Mouse (Mus musculus): ENCODE measurements at regions not wholly inside any gene's neighbourhood (a gene's known extent, or its start where the extent isn't known, plus 50 kb on each side); places are given as distances from the start of the nearest gene placed in this dataset.

- TF ChIP-seq CTCF (IDR thresholded peaks at IDR 0.05; ENCODE audit: low read depth), result no peak
- no peak for ATAC-seq
- 78% methylated on average over 1 of the region's 1 CpGs for WGBS
These were observed 127.8 kb upstream of the Cdh8 start for GRCm38 (mm10) chr8:99544102-99544501.

DNA sequence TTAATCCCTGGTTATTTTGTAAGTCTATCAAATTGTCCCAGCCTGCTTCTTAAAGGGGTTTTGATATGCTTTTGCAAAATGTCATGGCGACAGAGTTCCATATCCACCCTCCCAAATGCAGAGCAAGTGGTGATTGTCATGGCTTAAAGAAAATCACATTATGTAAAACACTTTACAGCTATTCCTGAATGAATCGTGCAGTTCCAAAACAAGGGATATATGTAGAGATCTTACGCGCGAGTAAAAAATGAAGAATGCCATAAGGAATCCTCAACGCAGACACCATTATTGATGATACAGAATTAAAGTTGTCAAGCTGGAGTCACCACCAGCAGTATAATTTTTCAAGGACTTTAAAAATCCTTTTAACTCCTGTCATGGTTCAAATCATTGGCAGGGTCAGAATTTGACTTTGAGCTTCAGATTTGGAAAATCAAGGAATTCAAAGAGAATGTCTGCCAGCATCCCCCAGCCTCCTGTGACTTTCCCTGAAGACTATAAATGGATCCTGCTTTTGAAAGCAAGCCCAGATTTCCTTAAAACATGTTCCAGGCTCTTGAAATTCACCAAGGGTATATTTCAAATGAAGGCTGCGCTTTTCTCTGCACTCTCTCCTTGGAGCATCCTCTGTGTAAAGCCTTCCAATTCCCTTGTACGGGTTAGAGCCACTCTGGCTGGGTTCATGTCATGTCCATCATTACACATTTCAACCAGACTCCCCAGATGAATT lies 116.6 kb upstream of the Cdh8 start:
- ATAC-seq (no peak), DNase-seq (ENCODE audit: low spot score) (no peak)
- H3K4me2 ChIP-seq (ENCODE audit: low read depth, low read length), result no peak overlapping the region
- no peaks in the 10 kb centered on the region for H3K36me3 ChIP-seq (ENCODE audit: insufficient read depth, low read length)
- no peak overlapping the region for H3K9ac ChIP-seq (replicated peaks; ENCODE audit: low read length)
- H3K27me3 ChIP-seq (ENCODE audit: insufficient read depth, low read length), result no peaks in the 10 kb centered on the region
- WGBS, result 69% methylated on average over 8 of the region's 8 CpGs
- H3K4me3 ChIP-seq (ENCODE audit: low read length), result no peak overlapping the region
- no peaks in the 10 kb centered on the region for H3K4me1 ChIP-seq (ENCODE audit: insufficient read depth, low read length)
- no peak overlapping the region for H3K27ac ChIP-seq
- H3K9me3 ChIP-seq (ENCODE audit: low read length), result no peaks in the 10 kb centered on the region
- no peak for TF ChIP-seq CTCF (IDR thresholded peaks at IDR 0.05; ENCODE audit: low read depth)

More at GRCm38 (mm10) chr8:99544102-99544501, 127.8 kb upstream of the Cdh8 start:
- Histone ChIP-seq H3K27me3 (ENCODE audit: insufficient read depth, low read length) (no peaks in the 10 kb centered on the region), H3K9ac (replicated peaks; ENCODE audit: low read length) (no peak overlapping the region), H3K4me1 (ENCODE audit: insufficient read depth, low read length) (no peaks in the 10 kb centered on the region), H3K4me2 (ENCODE audit: low read depth, low read length) (no peak overlapping the region), H3K9me3 (ENCODE audit: low read length) (no peaks in the 10 kb centered on the region), H3K36me3 (ENCODE audit: insufficient read depth, low read length) (no peaks in the 10 kb centered on the region), H3K4me3 (ENCODE audit: low read length) (no peak overlapping the region), H3K27ac (no peak overlapping the region)
- no peak for DNase-seq (ENCODE audit: low spot score)

DNA sequence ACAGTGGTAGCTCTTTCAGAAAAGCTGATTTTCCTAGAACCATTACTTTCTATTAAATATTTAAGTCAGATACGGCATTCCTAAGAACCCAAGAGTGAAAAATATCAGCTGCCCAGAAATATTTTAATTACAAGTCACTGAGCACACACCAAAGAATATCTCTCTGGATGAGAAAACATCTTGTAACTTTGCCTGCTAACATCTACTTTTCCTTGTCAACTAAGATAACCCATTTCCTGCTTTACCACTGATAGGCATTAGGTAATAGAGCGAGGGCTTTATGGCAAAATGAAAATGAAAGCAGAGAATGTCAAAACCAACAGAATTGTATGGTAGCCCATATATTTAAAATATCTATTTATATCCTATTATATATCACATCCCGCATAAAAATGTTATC lies 85.8 kb upstream of the Cdh8 start:
- 93% methylated on average over 3 of the region's 3 CpGs for WGBS
- no peak for ATAC-seq

More for the DNA sequence above, 85.8 kb upstream of the Cdh8 start:
- no peak for TF ChIP-seq CTCF (IDR thresholded peaks at IDR 0.05; ENCODE audit: low read depth)
- Histone ChIP-seq H3K9me3 (ENCODE audit: low read length) (no peaks in the 10 kb centered on the region), H3K27ac (no peak overlapping the region), H3K4me1 (ENCODE audit: insufficient read depth, low read length) (no peaks in the 10 kb centered on the region), H3K36me3 (ENCODE audit: insufficient read depth, low read length) (no peaks in the 10 kb centered on the region), H3K27me3 (ENCODE audit: insufficient read depth, low read length) (no peaks in the 10 kb centered on the region), H3K4me2 (ENCODE audit: low read depth, low read length) (no peak overlapping the region), H3K9ac (replicated peaks; ENCODE audit: low read length) (no peak overlapping the region), H3K4me3 (ENCODE audit: low read length) (no peak overlapping the region)
- DNase-seq (ENCODE audit: low spot score), result no peak
